Mouse (Mus musculus): ENCODE data around the gene Nek5.

DNA sequence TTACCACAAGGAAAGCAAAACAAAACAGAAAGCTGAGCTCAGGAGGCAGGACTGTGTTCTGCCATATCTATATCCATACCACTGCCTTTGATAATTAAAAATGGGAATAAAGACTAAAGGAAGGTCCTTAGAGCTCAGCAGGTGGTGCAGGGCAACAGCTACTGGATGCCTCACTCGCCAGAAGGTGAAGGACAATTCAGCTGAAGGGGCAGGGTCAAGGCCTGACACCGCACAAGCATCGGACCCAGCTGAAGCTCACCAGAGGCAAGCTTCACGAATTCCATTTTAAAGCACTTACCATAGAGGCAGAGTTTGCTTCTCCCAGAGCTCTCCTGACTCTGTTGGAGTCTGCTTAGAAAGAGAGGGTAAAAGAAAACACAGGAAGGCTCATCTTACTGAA is 17.7 kb upstream of the Nek5 start:
- no peak for TF ChIP-seq POLR2A (IDR thresholded peaks at IDR 0.05; ENCODE audit: borderline replicate concordance, extremely low read depth, insufficient read depth, insufficient read length, poor library complexity, severe bottlenecking)
- TF ChIP-seq CTCF (IDR thresholded peaks at IDR 0.05; ENCODE audit: borderline replicate concordance, extremely low read depth, insufficient read depth, insufficient read length) = no peak
